Mouse (Mus musculus) erythroblast, embryonic 14.5 days (primary cell): ENCODE measurements around the gene Asb18.

ENCODE experiments used
- GATA1 ChIP-seq: IDR thresholded peaks from 2 replicates; pipeline ENCODE4 v1.6.1; 2012; ENCODE audit warnings: low read length, inconsistent platforms, mixed read lengths
- TAL1 ChIP-seq: IDR thresholded peaks from 3 replicates; pipeline ENCODE4 v1.6.1; 2012; ENCODE audit warnings: low read length, inconsistent platforms, mixed read lengths

DNA sequence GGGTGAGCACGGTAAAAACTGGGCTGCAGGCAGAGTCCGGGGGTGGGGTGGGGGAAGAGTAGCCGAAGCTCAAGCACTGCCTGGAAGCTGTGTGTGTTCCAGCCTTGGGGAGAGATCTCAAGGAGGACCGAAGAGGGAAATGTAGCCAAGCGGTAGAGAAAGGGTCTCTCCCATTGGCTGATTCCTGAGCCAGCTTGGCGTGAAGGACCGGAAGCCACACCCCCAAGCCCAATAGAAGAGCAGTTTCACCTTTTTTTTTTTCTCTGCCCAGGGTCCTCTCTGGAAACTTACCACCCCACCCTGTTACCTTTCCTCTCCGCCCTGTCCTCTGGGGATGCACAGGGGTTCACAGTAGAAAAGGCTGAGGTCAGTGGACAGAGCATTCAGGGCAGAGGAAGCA, 39.9 kb downstream of the Asb18 start:
- no peak for TF ChIP-seq GATA1
- TF ChIP-seq TAL1 = no peak
